Mouse (Mus musculus) heart, postnatal 0 days (tissue): ENCODE measurements at regions not wholly inside any gene's neighbourhood (a gene's known extent, or its start where the extent isn't known, plus 50 kb on each side); places are given as distances from the start of the nearest gene placed in this dataset.

Experiments
- CTCF ChIP-seq: IDR thresholded peaks from 2 replicates; pipeline ENCODE4 v1.5.1; 2016; ENCODE audit warnings: antibody characterized with exemption, control low read depth, low read depth
- EP300 ChIP-seq: IDR thresholded peaks from 2 replicates; pipeline ENCODE4 v1.6.1; 2016; ENCODE audit warnings: antibody characterized with exemption, low read depth

GRCm38 (mm10) chr14:111403555-111403954 is 271.3 kb upstream of the Slitrk5 start:
- no peak for TF ChIP-seq EP300
- no peak for TF ChIP-seq CTCF
